Mouse (Mus musculus) gastrocnemius, postnatal 4 days (tissue): ENCODE results near the gene Hoxb5. TPM values are rescaled to one million over a fixed set of nuclear protein-coding genes. Genes with fewer than 3 reads are reported as not detected.

Experiments
- DNase-seq, 2 experiments: peaks; one replicate each; pipeline ENCODE4 v3.0.0; 2021 to 2022; ENCODE audit warnings: low spot score in 2 of 2, mixed read lengths in 2 of 2
- total RNA-seq, 2 experiments: library from RNA; stranded (reverse); gene quantifications; 2 replicates each; pipeline ENCODE4 v1.2.3; 2021

Hoxb5 gene
- total RNA-seq, 2 experiments from 2014 or later: 0.80 to 1.1 TPM

DNA sequence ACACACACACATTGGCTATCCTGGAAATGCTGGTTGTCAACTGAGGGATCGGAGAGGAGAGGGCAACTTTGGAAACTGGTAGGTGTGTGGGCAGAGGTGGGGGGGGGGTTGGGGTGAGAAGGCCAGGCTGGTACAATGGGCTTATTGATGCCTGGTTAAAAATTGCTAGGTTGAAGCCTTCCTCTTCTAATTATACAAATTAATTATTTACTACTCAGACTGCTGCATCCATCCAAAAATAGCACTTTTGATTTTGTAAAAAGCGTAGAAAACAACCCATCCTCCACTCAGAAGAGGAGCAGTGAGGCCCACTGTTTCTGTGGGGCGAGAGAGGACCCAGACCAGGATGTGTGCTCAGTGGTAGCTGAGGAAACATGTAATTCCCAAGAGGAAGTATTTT, 31.9 kb downstream of the Hoxb5 start:
- no peak for DNase-seq

DNA sequence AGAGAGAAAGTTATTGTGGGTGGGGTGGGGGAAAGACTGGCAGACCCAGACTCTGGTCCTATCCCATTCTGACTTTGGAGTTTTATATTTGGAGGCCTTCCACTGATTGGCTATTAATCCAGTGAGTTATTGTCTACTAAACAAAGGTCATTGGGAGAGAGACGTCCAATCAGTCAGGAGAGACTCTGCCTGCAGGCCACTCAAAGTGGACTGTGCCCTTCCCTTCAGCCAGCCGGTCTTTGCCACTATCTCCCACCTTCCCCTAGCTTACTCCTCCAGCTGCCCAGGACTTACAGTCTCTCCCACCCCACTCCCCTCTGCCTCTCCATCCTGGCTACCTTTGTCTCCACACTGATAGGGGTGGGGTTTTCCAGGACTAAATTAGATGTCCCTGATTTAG, 33.5 kb downstream of the Hoxb5 start:
- no peak for DNase-seq

GRCm38 (mm10) chr11:96337026-96337425, 33.9 kb downstream of the Hoxb5 start:
- no peak for DNase-seq

GRCm38 (mm10) chr11:96338957-96339855, 36.1 kb downstream of the Hoxb5 start:
- DNase-seq: no peak

DNA sequence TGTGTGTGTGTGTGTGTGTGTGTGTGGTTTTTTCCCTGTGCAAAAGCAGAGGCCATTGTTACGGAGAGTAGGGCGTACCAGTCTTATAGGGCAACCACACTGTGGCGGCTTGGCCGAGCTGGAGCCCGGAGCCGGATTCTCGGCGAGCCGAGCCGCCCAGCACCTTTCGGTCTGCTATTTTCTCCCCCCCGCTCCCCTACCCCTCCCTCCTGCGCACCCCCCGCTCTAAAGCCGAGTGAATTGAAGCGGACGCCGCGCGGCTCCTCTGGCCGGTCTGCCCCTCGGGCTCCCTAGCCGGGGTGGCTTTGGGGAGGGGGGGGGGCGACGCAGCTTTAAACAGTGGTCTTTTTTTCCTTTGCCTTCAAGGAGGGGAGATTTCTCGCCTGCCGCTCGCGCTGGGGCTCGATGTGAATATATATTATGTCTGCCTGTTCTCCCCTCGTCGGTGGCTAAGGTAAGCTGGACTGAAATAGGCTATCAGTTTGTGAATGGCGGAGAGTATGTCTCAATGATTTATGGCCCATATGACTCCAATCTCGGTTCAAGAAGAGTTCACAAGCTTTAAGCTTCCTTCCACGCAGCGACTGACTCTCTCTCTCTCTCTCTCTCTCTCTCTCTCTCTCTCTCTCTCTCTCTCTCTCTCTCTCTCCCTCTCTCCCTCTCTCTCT, 37.7 kb downstream of the Hoxb5 start:
- DNase-seq: no peak

GRCm38 (mm10) chr11:96341701-96342575, 38.8 kb downstream of the Hoxb5 start:
- DNase-seq: no peak

- DNase-seq: no peak
Observed at GRCm38 (mm10) chr11:96342576-96342930, 39.4 kb downstream of the Hoxb5 start.

DNA sequence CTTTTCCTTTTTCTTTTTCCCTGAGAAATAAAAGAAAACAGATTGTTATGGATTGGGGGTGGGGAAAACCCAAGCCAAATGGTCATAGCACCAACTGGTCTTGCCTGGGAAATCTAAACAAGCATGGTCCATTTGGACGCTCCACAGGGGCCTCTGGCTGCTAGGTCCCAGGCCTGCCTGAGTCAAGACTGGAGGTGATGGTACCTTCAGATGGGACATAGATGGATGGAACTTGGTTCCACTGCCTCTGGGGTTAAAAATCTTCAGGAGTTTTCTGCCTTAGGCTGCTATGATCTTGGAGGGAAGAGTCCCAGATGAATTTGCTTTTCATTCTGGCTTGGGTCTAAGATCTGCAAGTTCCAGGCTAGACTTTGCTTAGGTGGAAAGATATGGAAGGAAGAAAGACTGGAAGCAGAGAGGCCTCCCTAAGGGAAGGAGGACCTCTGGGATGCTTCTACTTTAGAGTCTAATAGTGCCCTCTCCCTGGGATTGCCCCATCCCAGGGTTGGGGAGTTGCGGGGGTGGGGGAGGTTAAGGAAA, 40.1 kb downstream of the Hoxb5 start:
- no peak for DNase-seq

DNA sequence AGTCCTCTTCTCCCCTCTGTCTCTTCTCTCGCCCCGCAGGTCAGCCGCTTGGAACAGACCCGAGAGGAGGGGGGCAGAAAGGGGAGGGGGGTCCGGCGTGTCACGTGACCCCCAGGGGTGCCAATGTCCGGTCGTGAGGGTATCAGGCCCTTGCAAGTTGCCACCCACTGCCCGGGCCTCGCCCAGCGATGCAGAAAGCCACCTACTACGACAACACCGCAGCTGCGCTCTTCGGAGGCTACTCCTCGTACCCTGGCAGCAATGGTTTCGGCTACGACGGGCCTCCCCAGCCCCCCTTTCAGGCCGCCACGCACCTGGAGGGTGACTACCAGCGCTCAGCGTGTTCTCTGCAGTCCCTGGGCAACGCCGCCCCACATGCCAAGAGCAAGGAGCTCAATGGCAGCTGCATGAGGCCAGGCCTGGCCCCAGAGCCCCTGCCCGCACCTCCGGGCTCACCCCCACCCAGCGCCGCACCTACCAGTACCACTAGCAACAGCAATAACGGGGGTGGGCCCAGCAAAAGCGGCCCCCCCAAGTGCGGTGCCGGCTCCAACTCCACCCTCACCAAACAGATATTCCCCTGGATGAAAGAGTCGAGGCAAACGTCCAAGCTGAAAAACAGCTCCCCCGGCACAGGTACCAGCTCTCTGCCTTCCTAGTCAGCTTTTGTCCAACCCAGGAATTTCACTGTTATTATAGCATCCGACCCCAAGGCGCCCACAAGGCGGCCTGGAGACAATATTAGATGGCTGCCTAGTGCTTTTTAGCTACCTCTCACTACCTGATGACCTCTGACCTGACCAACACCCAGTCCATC, 41.1 kb downstream of the Hoxb5 start:
- no peak for DNase-seq

- no peak for DNase-seq
Observed at GRCm38 (mm10) chr11:96344878-96345159, 41.7 kb downstream of the Hoxb5 start.

GRCm38 (mm10) chr11:96345220-96345892, 42.2 kb downstream of the Hoxb5 start:
- no peak for DNase-seq

- DNase-seq: no peak
Observed at GRCm38 (mm10) chr11:96345893-96346806, 43.0 kb downstream of the Hoxb5 start.

DNA sequence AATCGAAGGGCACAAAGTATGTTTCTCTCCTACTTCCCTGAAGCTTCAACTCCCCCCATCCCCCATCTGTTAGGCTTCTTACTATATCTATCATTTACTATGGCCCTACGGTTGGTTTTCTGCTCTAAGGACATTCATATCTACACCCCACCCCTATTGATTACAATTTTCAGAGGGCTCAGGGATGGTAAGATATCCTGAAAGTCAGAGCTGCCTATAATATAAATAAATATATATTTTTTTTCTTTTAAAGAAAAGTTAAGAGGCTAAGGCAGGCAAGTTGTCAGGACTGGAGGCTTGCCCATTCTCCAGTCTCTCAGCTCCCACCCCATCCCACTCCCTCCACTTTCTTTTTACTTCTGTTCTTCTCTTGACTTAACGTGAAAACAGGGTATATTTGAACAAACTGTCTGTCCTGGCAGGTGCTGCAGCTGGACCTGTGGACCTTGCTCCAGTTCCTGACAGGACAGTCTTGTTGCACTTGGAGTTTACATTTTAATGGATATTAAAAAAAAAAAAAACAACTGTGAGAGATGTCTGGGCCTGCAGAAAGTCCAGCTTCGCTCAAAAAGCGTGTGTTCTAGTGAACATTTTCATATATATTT, 43.9 kb downstream of the Hoxb5 start:
- DNase-seq: no peak

DNA sequence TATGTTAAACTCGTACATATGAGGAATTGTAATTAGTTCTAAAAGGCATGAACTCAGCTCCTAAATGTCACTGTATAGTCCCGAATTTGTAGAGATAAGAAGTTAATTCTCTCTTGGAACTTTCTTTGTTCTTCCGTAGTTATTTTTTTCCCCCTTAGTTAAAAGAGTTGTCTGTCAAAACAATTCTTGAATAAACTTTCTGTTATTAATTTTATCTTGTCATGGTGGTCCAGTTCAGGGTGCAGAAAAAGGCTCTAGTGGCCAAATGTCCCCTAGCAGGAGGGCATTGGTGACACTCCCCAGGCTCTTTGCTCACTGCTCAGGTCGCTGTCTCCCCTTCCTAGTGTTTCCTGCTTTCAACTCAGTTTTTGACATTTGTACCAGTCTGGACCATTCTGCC, 44.6 kb downstream of the Hoxb5 start:
- DNase-seq: no peak

DNA sequence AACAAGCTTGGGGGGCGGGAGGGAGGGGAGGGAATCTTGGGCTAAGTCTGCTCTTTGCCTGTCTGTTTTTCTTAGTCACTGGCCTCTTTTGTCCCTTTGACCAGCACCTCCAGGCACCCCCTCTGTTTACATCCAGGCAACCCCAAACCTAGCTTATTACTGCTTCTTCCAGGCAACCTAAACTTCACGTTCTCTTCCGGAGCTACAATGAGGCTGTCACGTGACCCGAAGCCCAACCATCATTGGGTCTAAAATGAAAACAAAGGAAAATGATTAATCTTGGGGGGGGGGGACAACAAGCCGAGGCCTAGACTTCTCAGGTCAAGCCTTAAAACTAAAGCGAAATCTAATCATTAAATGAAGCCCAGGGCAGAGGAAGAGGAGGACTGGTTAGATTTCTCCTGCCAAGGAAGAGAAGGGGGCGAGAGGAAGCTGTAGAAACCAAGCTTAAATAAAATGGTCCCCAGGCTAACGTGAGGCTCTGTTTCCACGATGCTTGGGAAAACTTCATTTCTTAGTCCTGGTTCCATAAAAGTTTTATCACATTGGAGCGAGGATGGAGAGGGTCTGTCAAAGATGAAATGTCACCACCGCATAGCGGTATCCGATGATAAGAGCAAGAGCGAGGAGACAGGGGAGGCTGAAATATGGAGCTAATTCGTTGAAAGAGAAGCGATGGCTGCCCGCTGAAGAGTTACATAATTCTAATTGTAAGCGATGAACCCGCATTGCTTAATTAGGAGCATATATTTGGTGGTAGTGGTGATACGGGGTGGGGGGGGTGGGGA, 45.2 kb downstream of the Hoxb5 start:
- no peak for DNase-seq

DNA sequence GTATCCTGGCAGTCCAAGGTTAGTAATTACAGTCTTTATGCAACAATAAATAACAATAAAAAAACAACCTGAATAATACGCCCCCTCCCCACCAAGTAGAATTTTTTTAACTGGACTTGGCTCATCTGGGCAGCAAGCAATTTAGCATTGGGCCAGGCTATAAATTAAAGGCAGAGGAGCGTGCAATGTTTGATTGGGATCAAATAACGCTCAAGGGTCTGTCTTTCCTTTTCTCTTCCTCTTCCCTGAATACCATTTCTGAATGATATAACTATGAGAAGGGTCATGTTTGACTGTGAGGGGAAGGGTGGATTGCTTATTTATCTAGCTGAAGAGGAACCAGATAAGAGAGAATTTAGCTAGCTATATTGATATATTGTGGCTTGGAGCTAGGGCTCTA, 45.9 kb downstream of the Hoxb5 start:
- DNase-seq: no peak

DNA sequence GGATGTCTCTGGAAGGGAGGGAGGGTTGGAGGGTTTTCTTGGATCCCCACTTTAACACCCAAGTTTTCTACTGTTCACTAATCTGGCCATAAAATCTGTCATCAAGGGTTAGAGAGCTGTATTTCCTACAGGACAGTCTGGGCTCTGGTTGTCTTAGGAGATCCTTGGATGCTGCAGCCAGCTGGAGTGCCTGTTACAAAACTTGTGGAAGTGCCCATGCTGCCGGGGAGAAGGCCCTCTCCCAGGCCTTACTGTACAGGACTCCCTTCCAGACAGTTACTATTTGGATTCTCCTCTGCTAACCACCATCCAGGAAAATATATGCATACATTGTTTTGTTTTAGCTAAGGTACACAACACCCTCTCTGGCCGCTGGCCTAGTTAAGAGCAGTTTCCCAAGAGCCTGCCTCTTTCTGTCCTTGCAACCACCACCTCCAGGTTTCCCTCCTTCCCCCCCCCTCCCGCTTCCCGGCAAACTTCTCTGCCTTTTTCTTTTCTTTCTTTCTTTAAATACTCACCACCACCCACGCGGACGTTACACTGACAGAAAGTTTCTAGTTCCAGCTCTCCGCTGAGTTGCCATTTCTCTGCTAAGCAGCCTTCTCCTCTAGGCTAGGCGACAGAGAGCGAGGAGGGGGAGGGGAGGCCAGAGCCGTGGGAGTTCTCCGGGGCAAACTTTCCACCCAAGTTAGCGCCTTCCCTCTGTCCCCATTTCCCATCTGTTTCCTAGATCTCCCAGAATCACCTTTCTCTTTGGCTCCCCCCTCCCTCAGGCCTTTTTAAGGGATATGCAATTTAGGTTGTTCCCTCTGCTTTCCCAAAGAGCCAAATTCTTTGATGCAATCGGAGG, 46.6 kb downstream of the Hoxb5 start:
- DNase-seq: no peak
